Mouse (Mus musculus): ENCODE results near the gene Gata1.

DNA sequence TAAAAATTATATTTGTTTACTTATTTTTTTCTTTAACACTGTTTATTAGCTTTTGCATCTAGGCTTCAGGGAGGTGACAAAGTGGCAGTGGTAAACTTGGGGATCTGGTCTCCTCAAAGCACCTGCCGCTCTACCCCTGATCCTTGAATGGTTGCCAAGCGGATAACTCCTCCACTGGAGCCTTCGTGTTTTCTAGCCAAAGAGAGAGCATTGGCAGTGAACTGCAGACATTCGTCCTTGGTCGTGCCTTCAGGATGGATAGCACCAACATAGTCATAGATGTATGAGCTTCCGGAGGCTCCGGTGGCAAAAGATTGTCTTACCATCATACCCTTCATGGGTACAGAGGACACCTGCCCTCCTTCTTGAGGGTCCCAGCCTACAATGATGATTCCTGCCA lies 27.8 kb downstream of the Gata1 start:
- TF ChIP-seq GATA1 (IDR thresholded peaks at IDR 0.05; ENCODE audit: low read length) (no peak), TAL1 (IDR thresholded peaks at IDR 0.05; ENCODE audit: low read length) (no peak)

All from erythroblast, embryonic 14.5 days (primary cell).